Mouse (Mus musculus): ENCODE data around the gene Hoxa3.

Hoxa3 gene

GRCm38 (mm10) chr6:52180726-52181125 lies 32.4 kb downstream of the Hoxa3 start:
- no peak for DNase-seq

GRCm38 (mm10) chr6:52180213-52180710 lies 32.9 kb downstream of the Hoxa3 start:
- no peak for DNase-seq

- DNase-seq = no peak
These were observed 33.4 kb downstream of the Hoxa3 start for GRCm38 (mm10) chr6:52179690-52180089.

- DNase-seq = no peak
These were observed 34.0 kb downstream of the Hoxa3 start for GRCm38 (mm10) chr6:52178918-52179665.

- no peak for DNase-seq
These were observed 35.3 kb downstream of the Hoxa3 start for GRCm38 (mm10) chr6:52177806-52178205.

GRCm38 (mm10) chr6:52177061-52177735 lies 35.9 kb downstream of the Hoxa3 start, which contains the start of gene 5730596B20Rik:
Gene 5730596B20Rik (plus strand): TSS chr6:52177498.
- DNase-seq = no peak

GRCm38 (mm10) chr6:52176391-52176790 lies 36.7 kb downstream of the Hoxa3 start:
- no peak for DNase-seq

GRCm38 (mm10) chr6:52175864-52176263 lies 37.3 kb downstream of the Hoxa3 start:
- no peak for DNase-seq

GRCm38 (mm10) chr6:52174968-52175751 lies 38.0 kb downstream of the Hoxa3 start:
- DNase-seq = no peak

- DNase-seq = no peak
These were observed 39.5 kb downstream of the Hoxa3 start for GRCm38 (mm10) chr6:52173648-52174047.

- no peak for DNase-seq
These were observed 40.6 kb downstream of the Hoxa3 start for GRCm38 (mm10) chr6:52172501-52172900.

GRCm38 (mm10) chr6:52171938-52172337 lies 41.2 kb downstream of the Hoxa3 start:
- DNase-seq = no peak

GRCm38 (mm10) chr6:52171331-52171730 lies 41.8 kb downstream of the Hoxa3 start:
- DNase-seq = no peak

GRCm38 (mm10) chr6:52170898-52171223 lies 42.3 kb downstream of the Hoxa3 start:
- DNase-seq = no peak

- DNase-seq = no peak
These were observed 42.8 kb downstream of the Hoxa3 start for GRCm38 (mm10) chr6:52170166-52170897.

- no peak for DNase-seq
These were observed 43.5 kb downstream of the Hoxa3 start for GRCm38 (mm10) chr6:52169499-52170165.

- no peak for DNase-seq
These were observed 44.7 kb downstream of the Hoxa3 start for GRCm38 (mm10) chr6:52168191-52169055.

- DNase-seq = no peak
These were observed 45.4 kb downstream of the Hoxa3 start for GRCm38 (mm10) chr6:52167736-52168161.

- DNase-seq = no peak
These were observed 46.0 kb downstream of the Hoxa3 start for GRCm38 (mm10) chr6:52167176-52167575.

- DNase-seq = no peak
These were observed 46.6 kb downstream of the Hoxa3 start for GRCm38 (mm10) chr6:52166431-52167077.
